Mouse (Mus musculus) lung, adult 2 months (tissue): ENCODE measurements around the gene Mogat2.

Experiments used
- CTCF ChIP-seq: fragments of 200-500 bp; IDR thresholded peaks from 2 replicates; pipeline ENCODE4 v1.5.1; 2011; ENCODE audit warnings: mild to moderate bottlenecking, low read length, control low read depth; ENCODE audit not compliant: insufficient read depth
- POLR2A ChIP-seq: fragments of 200-500 bp; IDR thresholded peaks from 2 replicates; pipeline ENCODE4 v1.6.1; 2011; ENCODE audit warnings: low read depth, mild to moderate bottlenecking, control low read depth, low read length, borderline replicate concordance; ENCODE audit errors: extremely low read depth

DNA sequence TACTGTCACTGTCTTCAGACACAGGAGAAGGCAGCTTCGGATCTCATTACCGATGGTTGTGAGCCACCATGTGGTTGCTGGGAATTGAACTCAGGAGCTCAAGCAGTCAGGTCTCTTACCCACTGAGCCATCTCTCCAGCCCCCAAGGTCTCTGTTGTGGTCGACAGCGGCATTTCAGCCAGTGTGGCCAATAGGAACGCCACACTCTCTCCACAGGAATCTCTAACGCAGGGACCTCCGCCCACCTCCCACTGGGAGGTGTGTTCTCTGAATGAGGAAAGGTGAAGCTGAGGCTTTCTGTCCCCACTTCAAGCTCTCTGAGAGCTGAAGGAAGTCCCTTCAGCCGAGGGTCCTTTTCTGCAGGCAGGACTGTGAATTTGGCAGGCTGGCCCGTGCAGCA is 12.0 kb upstream of the Mogat2 start:
- no peak for TF ChIP-seq CTCF
- no peak for TF ChIP-seq POLR2A
